Mouse (Mus musculus): ENCODE data around the gene Plod2. TPM values are rescaled to one million over a fixed set of nuclear protein-coding genes. Genes with fewer than 3 reads are reported as not detected.

The Plod2 gene
- 2.6 and 3.7 TPM in 2 replicates for polyA plus RNA-seq (2015; fragmentation: Nextera tagmentation; extraction: Ambion mirVana)

DNA sequence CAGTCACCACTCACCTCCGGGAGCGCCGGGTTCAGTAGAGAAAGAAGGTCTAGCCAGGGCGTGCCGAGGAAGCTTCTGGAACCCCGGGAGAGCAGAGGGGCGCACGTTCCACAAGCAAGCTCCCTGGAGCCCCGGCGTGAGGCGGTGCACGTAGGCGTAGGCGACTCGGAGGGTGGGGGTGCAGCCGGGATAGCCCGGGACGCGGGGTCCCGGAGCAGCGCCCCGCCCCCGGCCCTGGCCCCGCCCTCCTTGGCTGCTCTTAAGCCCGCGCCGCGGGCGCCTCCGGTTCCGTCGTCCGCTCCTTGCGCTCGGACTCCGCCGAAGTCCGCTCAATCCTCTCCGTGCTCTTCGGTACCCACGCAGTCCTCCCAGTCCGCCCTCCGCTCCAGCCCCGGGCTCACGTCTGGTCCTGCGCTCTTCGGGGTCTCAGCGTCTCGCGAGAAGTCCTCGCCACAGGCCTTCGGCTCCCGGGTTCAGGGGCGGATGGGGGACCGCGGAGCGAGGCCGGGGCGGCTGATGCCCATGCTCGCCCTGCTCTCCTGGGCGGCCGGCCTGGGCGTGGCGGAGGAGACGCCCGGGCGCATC, at the start of gene Plod2:
Gene Plod2 (plus strand): TSS at position 247 of the 585 bp plus-strand sequence.
- Histone ChIP-seq H3K4me1 (replicated peaks) (peaks cover 9% of the 10 kb centered on the region), H3K9ac (peak within 1 kb of the TSS; percentile 54), H3K27ac (0 out of 2 replicates have a peak within 1 kb of the TSS, but pooled peaks have one; percentile 3), H3K36me3 (no peaks in the 10 kb centered on the region), H3K9me3 (replicated peaks) (no peaks in the 10 kb centered on the region), H3K4me3 (replicated peaks) (peak within 1 kb of the TSS; percentile 63), H3K27me3 (peaks cover 18% of the 10 kb centered on the region), H3K4me2 (peak within 1 kb of the TSS; percentile 78)
- DNase-seq, result peak; percentile 43
- WGBS (ENCODE audit: insufficient replicate concordance), result under 1% methylated on average over 45 of the region's 67 CpGs
- ATAC-seq (ENCODE audit: low read depth), result peak; percentile 84

DNA sequence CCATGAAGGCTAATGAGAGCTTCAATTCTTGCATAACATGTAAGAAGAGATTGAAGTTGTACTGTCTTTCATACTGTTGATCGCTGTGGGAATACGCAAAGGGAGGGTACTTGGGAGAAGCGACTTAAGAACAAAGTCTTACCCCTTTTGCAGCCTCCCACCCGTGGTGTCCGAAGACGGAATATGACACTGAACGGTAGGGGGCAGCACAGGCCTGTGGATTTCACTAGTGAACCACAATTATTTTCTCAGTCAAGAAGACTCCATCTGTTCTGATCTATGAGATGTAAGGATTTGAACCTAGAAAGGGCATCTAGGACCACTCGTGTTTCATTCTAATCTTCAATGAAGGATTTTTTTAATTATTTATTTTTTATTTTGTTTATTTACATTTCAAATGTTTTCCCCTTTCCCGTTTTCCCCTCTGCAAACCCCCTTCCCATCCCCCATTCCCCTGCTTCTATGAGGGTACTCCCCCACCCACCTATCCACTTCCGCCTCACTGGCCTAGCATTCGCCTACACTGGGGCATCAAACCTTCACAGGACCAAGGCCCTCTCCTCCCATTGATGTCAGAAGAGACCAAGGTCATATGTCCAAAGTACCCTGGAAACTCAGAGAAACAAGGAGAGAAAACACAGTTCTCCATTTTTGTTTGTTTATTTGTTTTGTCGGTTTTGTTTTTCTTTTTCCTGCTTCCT, 42.2 kb upstream of the Plod2 start:
- ATAC-seq (ENCODE audit: low read depth), result no peak
- H3K27me3 ChIP-seq, result no peaks in the 10 kb centered on the region
- H3K4me1 ChIP-seq (replicated peaks), result no peaks in the 10 kb centered on the region
- no peaks in the 10 kb centered on the region for H3K36me3 ChIP-seq
- no peak overlapping the region for H3K4me2 ChIP-seq
- H3K27ac ChIP-seq, result no peak overlapping the region
- H3K4me3 ChIP-seq (replicated peaks), result no peak overlapping the region
- H3K9ac ChIP-seq, result no peak overlapping the region
- 40% methylated on average over 12 of the region's 12 CpGs for WGBS (ENCODE audit: insufficient replicate concordance)
- no peaks in the 10 kb centered on the region for H3K9me3 ChIP-seq (replicated peaks)
- DNase-seq, result peak; percentile 26

DNA sequence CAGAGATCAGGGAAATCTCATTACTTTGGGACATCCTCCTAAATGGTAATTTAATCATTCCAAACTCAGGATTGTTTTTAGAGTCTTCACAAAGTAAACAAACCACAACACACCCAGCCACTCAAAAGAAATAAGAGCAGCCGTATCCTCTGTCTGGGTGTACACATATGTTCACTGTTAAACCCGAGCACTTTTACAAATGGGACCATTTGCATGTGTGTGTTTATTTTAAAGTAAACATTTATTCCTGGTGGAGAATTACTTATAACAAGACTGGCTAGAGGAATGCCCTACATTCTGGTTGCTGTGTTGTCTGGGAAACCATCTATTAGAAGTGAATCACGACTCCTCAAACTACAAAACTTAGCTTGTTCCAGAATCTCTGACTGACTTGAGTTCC, 37.8 kb upstream of the Plod2 start:
- H3K4me2 ChIP-seq, result no peak overlapping the region
- DNase-seq (no peak), ATAC-seq (ENCODE audit: low read depth) (no peak)
- no peaks in the 10 kb centered on the region for H3K9me3 ChIP-seq (replicated peaks)
- H3K27ac ChIP-seq, result no peak overlapping the region
- no peaks in the 10 kb centered on the region for H3K27me3 ChIP-seq
- 52% methylated on average over 3 of the region's 3 CpGs for WGBS (ENCODE audit: insufficient replicate concordance)
- no peak overlapping the region for H3K4me3 ChIP-seq (replicated peaks)
- no peaks in the 10 kb centered on the region for H3K4me1 ChIP-seq (replicated peaks)
- H3K9ac ChIP-seq, result no peak overlapping the region
- no peaks in the 10 kb centered on the region for H3K36me3 ChIP-seq

DNA sequence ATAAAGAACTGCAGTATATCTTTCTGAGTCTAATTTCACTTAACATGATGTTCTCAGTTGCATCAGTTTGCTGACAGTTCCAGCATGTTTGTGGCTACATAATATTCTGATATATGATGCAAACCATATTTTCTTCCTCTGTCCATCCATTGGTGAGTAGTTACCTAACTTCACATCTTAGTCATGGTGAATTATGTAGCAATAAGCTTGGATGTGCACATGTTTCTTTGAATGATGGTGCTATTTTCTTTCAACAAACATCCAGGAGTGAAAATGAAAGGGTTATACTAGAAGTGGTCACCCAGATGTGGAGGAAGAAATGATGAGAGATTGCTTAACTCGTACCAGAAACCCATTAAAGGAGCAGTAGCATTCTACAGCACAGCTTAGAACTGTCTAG, 37.1 kb upstream of the Plod2 start:
- H3K4me2 ChIP-seq, result no peak overlapping the region
- ATAC-seq (ENCODE audit: low read depth) (no peak), DNase-seq (no peak)
- no peaks in the 10 kb centered on the region for H3K4me1 ChIP-seq (replicated peaks)
- H3K36me3 ChIP-seq, result no peaks in the 10 kb centered on the region
- H3K4me3 ChIP-seq (replicated peaks), result no peak overlapping the region
- no peaks in the 10 kb centered on the region for H3K9me3 ChIP-seq (replicated peaks)
- H3K27ac ChIP-seq, result no peak overlapping the region
- 27% methylated on average over 1 of the region's 1 CpGs for WGBS (ENCODE audit: insufficient replicate concordance)
- no peaks in the 10 kb centered on the region for H3K27me3 ChIP-seq
- no peak overlapping the region for H3K9ac ChIP-seq

- Histone ChIP-seq H3K4me3 (replicated peaks) (no peak overlapping the region), H3K27me3 (no peaks in the 10 kb centered on the region), H3K9ac (no peak overlapping the region), H3K36me3 (no peaks in the 10 kb centered on the region), H3K27ac (no peak overlapping the region), H3K4me1 (replicated peaks) (no peaks in the 10 kb centered on the region), H3K9me3 (replicated peaks) (no peaks in the 10 kb centered on the region), H3K4me2 (no peak overlapping the region)
- no peak for ATAC-seq (ENCODE audit: low read depth)
- no peak for DNase-seq
These were observed 30.3 kb upstream of the Plod2 start for GRCm38 (mm10) chr9:92511696-92512095.

GRCm38 (mm10) chr9:92517036-92517435, 25.0 kb upstream of the Plod2 start:
- Histone ChIP-seq H3K36me3 (no peaks in the 10 kb centered on the region), H3K27me3 (no peaks in the 10 kb centered on the region), H3K4me3 (replicated peaks) (no peak overlapping the region), H3K9me3 (replicated peaks) (peaks cover 4% of the 10 kb centered on the region; the same call in 1 of the 2 replicates), H3K4me2 (no peak overlapping the region), H3K4me1 (replicated peaks) (no peaks in the 10 kb centered on the region), H3K27ac (no peak overlapping the region), H3K9ac (no peak overlapping the region)
- DNase-seq, result no peak
- ATAC-seq (ENCODE audit: low read depth), result no peak
- WGBS (ENCODE audit: insufficient replicate concordance), result 81% methylated on average over 12 of the region's 12 CpGs

DNA sequence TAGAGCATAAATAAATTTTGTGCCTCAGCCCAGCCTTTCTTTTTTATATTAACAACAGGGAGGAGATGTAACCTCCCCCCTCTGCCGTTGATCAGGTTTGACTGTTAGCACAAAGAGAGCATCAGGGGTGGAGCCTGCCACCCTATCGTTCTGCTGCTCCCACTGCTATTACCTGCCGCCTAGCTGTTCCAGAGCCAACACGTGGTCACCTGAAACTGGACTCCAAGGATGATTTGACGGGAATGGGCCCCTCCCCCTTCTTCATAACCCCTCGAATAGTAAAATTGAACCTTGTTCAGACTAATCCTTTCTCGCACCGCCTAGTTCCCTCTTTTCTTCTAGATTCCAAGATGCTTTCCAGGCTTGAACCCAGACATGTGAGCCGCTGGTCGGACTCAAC, 21.3 kb upstream of the Plod2 start:
- 67% methylated on average over 10 of the region's 10 CpGs for WGBS (ENCODE audit: insufficient replicate concordance)
- Histone ChIP-seq H3K9me3 (replicated peaks) (peaks cover 4% of the 10 kb centered on the region; the same call in 1 of the 2 replicates), H3K9ac (no peak overlapping the region), H3K27me3 (no peaks in the 10 kb centered on the region), H3K4me3 (replicated peaks) (no peak overlapping the region), H3K27ac (no peak overlapping the region), H3K36me3 (no peaks in the 10 kb centered on the region), H3K4me2 (no peak overlapping the region), H3K4me1 (replicated peaks) (no peaks in the 10 kb centered on the region)
- DNase-seq (no peak), ATAC-seq (ENCODE audit: low read depth) (no peak)

DNA sequence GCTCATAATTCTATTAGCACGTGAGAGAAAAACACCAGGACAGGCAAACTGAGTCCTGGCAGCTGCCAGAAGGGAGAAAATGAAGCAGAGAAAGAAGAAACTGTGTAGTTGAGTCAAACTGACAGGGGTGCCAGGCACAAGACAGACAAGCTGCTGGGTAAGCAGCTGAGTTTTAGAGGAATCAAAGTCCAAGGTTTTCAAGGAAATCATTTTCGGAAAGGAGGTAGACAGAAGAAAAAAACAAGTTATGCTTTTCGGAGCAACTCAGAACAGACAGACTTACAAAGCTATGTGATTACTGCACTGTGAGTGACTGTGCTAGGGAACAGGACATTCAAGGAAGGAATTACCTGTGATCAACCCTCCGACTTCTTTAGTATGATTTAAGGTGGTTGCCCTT, 17.5 kb upstream of the Plod2 start:
- H3K4me3 ChIP-seq (replicated peaks), result no peak overlapping the region
- no peaks in the 10 kb centered on the region for H3K27me3 ChIP-seq
- H3K27ac ChIP-seq, result no peak overlapping the region
- H3K4me1 ChIP-seq (replicated peaks), result no peaks in the 10 kb centered on the region
- no peak for DNase-seq
- H3K9me3 ChIP-seq (replicated peaks), result no peaks in the 10 kb centered on the region
- H3K9ac ChIP-seq, result no peak overlapping the region
- ATAC-seq (ENCODE audit: low read depth), result no peak
- H3K4me2 ChIP-seq, result no peak overlapping the region
- H3K36me3 ChIP-seq, result no peaks in the 10 kb centered on the region
- 61% methylated on average over 4 of the region's 4 CpGs for WGBS (ENCODE audit: insufficient replicate concordance)

GRCm38 (mm10) chr9:92530055-92530454, 12.0 kb upstream of the Plod2 start:
- no peak for ATAC-seq (ENCODE audit: low read depth)
- H3K27ac ChIP-seq, result no peak overlapping the region
- H3K4me3 ChIP-seq (replicated peaks), result no peak overlapping the region
- 61% methylated on average over 3 of the region's 3 CpGs for WGBS (ENCODE audit: insufficient replicate concordance)
- no peaks in the 10 kb centered on the region for H3K9me3 ChIP-seq (replicated peaks)
- H3K4me2 ChIP-seq, result no peak overlapping the region
- H3K9ac ChIP-seq, result no peak overlapping the region
- no peaks in the 10 kb centered on the region for H3K36me3 ChIP-seq
- no peaks in the 10 kb centered on the region for H3K27me3 ChIP-seq
- no peaks in the 10 kb centered on the region for H3K4me1 ChIP-seq (replicated peaks)
- DNase-seq, result no peak

- Histone ChIP-seq H3K27ac (no peak overlapping the region), H3K9ac (no peak overlapping the region), H3K9me3 (replicated peaks) (no peaks in the 10 kb centered on the region), H3K4me1 (replicated peaks) (peaks cover 9% of the 10 kb centered on the region), H3K4me2 (no peak overlapping the region), H3K27me3 (peaks cover 13% of the 10 kb centered on the region), H3K4me3 (replicated peaks) (no peak overlapping the region), H3K36me3 (no peaks in the 10 kb centered on the region)
- ATAC-seq (ENCODE audit: low read depth), result no peak
- DNase-seq, result no peak
- 62% methylated on average over 6 of the region's 6 CpGs for WGBS (ENCODE audit: insufficient replicate concordance)
These were observed 4.3 kb upstream of the Plod2 start for GRCm38 (mm10) chr9:92537735-92538134.

- H3K4me1 ChIP-seq (replicated peaks), result peaks cover 9% of the 10 kb centered on the region
- H3K27ac ChIP-seq, result no peak overlapping the region
- H3K36me3 ChIP-seq, result no peaks in the 10 kb centered on the region
- H3K9me3 ChIP-seq (replicated peaks), result no peaks in the 10 kb centered on the region
- no peak overlapping the region for H3K4me2 ChIP-seq
- DNase-seq (no peak), ATAC-seq (ENCODE audit: low read depth) (no peak)
- H3K4me3 ChIP-seq (replicated peaks), result no peak overlapping the region
- H3K9ac ChIP-seq, result no peak overlapping the region
- 68% methylated on average over 6 of the region's 6 CpGs for WGBS (ENCODE audit: insufficient replicate concordance)
- H3K27me3 ChIP-seq, result peaks cover 18% of the 10 kb centered on the region
These were observed 3.8 kb upstream of the Plod2 start for GRCm38 (mm10) chr9:92538216-92538615.

Measured in liver, embryonic 13.5 days (tissue).